Mouse (Mus musculus) liver, embryonic 14 days (tissue): ENCODE results near the gene Vcl. TPM values are rescaled to one million over a fixed set of nuclear protein-coding genes. Genes with fewer than 3 reads are reported as not detected.

ENCODE experiments used
- polyA plus RNA-seq: library from polyadenylated mRNA; depleted of rRNA; stranded (reverse); fragments of >200 nt; gene quantifications from 2 replicates; pipeline ENCODE4 v1.2.3, GENCODE M21; 2012; rRNA removed

The Vcl gene
- 16.5 and 18.4 TPM in 2 replicates for polyA plus RNA-seq

DNA sequence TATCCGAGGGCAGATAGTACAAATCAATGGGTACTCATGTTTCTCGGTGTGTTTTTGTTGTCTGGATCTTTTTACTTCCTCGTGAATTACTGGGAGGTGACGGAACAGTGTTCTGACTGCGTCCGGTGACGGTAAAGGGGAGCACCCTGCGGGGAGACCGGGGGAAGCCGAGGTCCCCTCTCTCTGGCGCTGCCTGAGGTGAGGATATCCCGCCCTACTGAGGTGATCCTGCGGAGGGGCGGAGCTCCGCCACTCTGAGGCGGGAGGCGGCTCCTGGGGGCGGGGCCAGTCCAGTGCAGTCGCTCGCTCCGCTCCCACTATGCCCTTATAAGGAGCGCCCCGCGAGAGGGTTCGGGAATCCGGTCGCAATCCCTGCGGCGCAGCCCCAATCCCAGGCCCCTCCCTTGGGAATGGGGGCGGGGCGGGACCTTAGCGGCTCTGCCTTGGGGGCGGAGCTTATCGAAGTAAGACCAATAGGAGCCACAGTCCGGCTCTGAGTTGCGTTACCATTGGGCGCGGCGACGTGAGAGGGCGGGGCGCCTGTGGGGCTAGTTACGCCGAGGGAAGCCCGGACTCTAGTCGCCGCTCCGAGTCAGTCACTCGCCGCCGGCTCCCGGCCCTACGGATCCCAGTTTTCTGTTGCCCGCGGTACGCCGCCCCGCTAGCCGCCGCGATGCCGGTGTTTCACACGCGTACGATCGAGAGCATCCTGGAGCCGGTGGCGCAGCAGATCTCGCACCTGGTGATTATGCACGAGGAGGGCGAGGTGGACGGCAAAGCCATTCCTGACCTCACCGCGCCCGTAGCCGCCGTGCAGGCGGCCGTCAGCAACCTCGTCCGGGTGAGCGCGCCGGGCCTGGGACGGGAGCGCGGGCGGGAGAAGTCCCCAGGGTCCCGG, at the start of gene Vcl:
Gene Vcl, plus strand, starts transcription at position 551 of the 898 bp plus-strand sequence.

DNA sequence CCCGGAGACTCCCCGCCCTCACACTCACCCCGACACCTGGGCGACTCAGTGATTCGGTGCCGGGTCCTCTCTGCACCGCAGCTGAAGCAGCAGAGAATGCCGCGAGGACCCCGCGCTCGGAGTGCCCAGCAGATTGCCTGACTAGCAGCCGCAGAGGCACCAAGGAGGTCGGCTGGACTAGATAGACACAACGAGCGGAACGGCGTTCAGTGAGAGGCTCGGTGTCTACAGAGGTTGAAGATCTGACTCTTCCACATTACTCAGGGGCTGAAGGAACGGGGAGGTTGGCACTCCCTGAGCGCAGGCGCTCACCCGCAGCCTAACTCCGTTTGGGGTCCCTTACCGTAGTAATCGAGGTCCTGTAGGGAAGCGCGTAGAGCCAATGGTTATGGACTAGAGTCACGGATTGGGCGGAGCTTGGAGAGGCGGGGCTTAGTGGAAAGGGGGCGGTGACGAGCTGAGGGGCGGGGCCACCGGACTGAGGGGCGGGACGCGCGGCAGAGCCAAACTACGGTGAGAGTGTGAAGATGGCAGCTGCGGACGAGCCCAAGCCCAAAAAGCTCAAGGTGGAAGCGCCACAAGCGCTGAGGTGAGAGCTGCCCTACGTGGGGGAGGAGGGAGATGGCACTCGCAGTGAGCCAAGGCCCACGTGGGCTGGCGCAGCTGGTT, 123.0 kb downstream of the Vcl start, which contains the start of the genes Ap3m1 and Adk:
Gene Ap3m1, minus strand, starts transcription at position 397 of the 669 bp plus-strand sequence.
Gene Adk, plus strand, starts transcription at position 463 of the 669 bp plus-strand sequence.

Other genes with a start within 250 kb of the Vcl start
- gene Fut11, start 234.4 kb upstream of the Vcl start, polyA plus RNA-seq = 3.0 and 3.4 TPM in 2 replicates
- 63.3 and 71.3 TPM in 2 replicates for gene Chchd1, start 226.4 kb upstream of the Vcl start, polyA plus RNA-seq
- gene Zswim8, start 221.8 kb upstream of the Vcl start, polyA plus RNA-seq = 13.7 and 15.3 TPM in 2 replicates
- 19.0 and 23.5 TPM in 2 replicates for gene Ndst2, start 194.8 kb upstream of the Vcl start, polyA plus RNA-seq
- 4.9 and 6.0 TPM in 2 replicates for gene Camk2g, start 135.3 kb upstream of the Vcl start, polyA plus RNA-seq
- gene Plau, start 92.7 kb upstream of the Vcl start, polyA plus RNA-seq = 1.3 TPM in 2 replicates
- gene Ap3m1, start 123.1 kb downstream of the Vcl start, polyA plus RNA-seq = 22.4 and 27.4 TPM in 2 replicates
- 56.1 and 69.6 TPM in 2 replicates for gene Adk, start 123.2 kb downstream of the Vcl start, polyA plus RNA-seq